Mouse (Mus musculus) neural tube, embryonic 14.5 days (tissue): ENCODE data around the gene Msantd3. TPM values are rescaled to one million over a fixed set of nuclear protein-coding genes. Genes with fewer than 3 reads are reported as not detected.

Experiments used
- ATAC-seq: fragments of 200-750 bp; cut with Nextera tagmentation; 2 replicates; pipeline ENCODE4 v1.8.0; 2017; ENCODE audit warnings: low read depth, mild to moderate bottlenecking, moderate TSS enrichment, moderate library complexity
- H3K27ac ChIP-seq: fragments of 300-500 bp; sonication (generic); 2 replicates; pipeline ENCODE4 v1.5.1; 2014; ENCODE audit warnings: low read depth, mild to moderate bottlenecking, control low read depth, low read length, moderate library complexity, mixed read lengths
- H3K27me3 ChIP-seq: fragments of 300-500 bp; sonication (generic); 2 replicates; pipeline ENCODE4 v1.6.1; 2014; ENCODE audit warnings: low read length; ENCODE audit not compliant: control insufficient read depth, insufficient read depth
- H3K36me3 ChIP-seq: fragments of 300-500 bp; sonication (generic); 2 replicates; pipeline ENCODE4 v1.6.1; 2014; ENCODE audit warnings: low read length, mixed read lengths; ENCODE audit not compliant: control insufficient read depth, insufficient read depth
- H3K4me1 ChIP-seq: fragments of 300-500 bp; sonication (generic); 2 replicates; pipeline ENCODE4 v1.6.1; 2014; ENCODE audit warnings: low read length; ENCODE audit not compliant: control insufficient read depth, insufficient read depth
- H3K4me2 ChIP-seq: fragments of 300-500 bp; sonication (generic); 2 replicates; pipeline ENCODE4 v1.6.1; 2014; ENCODE audit warnings: mild to moderate bottlenecking, low read depth, low read length, control low read depth
- H3K4me3 ChIP-seq: fragments of 300-500 bp; sonication (generic); 2 replicates; pipeline ENCODE4 v1.5.1; 2014; ENCODE audit warnings: low read depth, low read length, control low read depth, mixed read lengths
- H3K9ac ChIP-seq: fragments of 300-500 bp; sonication (generic); replicated peaks from 2 replicates; pipeline ENCODE4 v1.6.1; 2014; ENCODE audit warnings: low read depth, mild to moderate bottlenecking, control low read depth, low read length, mixed read lengths
- H3K9me3 ChIP-seq: fragments of 300-500 bp; sonication (generic); 2 replicates; pipeline ENCODE4 v1.6.1; 2016; ENCODE audit warnings: low read length; ENCODE audit not compliant: control insufficient read depth
- WGBS: fragments of 180-500 bp; shearing (Covaris S2); extraction: QIAGEN DNeasy Blood & Tissue Kit; methylation state at CpG from one replicate; pipeline ENCODE4 v1.1.7; 2014; 5-methylcytosine and 5-hydroxymethylcytosine counted together
- polyA plus RNA-seq: library from polyadenylated mRNA; unstranded; fragments of >200 nt; fragmentation: Nextera tagmentation; extraction: Ambion mirVana; gene quantifications from 2 replicates; pipeline ENCODE4 v1.2.1, GENCODE M21; 2014

Msantd3 gene
- polyA plus RNA-seq, 1 experiment from 2014 or later = 23.8 TPM

DNA sequence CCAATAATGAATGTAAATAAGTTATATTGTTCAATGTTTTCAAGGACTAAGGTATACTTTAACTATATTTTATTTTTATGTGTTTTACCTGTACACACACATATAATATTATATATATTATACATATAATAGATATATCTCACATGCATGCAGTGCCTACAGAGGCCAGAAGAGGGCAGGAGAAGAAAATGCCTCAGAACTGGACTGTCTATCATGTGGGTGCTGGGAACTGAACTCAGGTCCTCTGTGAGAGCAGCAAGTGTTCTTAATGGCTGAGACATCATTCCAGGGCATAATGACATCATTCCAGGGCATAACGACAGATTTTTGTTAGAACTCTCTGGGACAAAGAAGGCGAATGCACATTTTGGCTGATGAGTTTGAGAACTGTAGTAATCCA, 47.8 kb downstream of the Msantd3 start:
- Histone ChIP-seq H3K27ac (no peak overlapping the region), H3K9ac (no peak overlapping the region), H3K27me3 (no peaks in the 10 kb centered on the region), H3K9me3 (no peaks in the 10 kb centered on the region), H3K36me3 (no peaks in the 10 kb centered on the region), H3K4me1 (peaks cover 16% of the 10 kb centered on the region; the same call in 1 of the 2 replicates), H3K4me2 (no peak overlapping the region), H3K4me3 (no peak overlapping the region)
- WGBS = 99% methylated on average over 2 of the region's 2 CpGs
- no peak for ATAC-seq

DNA sequence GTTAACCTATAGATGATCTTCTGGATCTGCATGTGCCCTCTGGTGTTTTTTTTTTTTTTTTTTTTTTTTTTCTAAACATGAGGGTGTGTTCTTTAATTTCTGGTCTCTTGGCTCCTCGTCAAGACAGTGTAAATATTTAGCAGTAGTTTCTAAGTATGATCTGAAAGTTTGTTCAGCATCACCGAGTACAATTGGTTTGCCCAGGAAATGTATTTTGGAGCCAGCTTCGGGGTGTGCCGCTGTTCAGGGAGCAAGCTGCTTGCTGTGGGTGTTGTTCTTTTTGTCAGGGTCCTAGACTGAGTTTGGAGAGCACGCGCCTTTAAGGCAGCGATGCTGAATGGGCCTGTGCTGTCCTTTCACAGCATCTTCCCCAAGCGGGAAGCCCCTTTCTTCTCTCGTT, 48.8 kb downstream of the Msantd3 start:
- Histone ChIP-seq H3K4me3 (no peak overlapping the region), H3K9ac (no peak overlapping the region), H3K4me1 (peaks cover 16% of the 10 kb centered on the region; the same call in 1 of the 2 replicates), H3K4me2 (no peak overlapping the region), H3K9me3 (no peaks in the 10 kb centered on the region), H3K36me3 (no peaks in the 10 kb centered on the region), H3K27ac (no peak overlapping the region), H3K27me3 (no peaks in the 10 kb centered on the region)
- WGBS = 73% methylated on average over 9 of the region's 9 CpGs
- ATAC-seq = no peak

DNA sequence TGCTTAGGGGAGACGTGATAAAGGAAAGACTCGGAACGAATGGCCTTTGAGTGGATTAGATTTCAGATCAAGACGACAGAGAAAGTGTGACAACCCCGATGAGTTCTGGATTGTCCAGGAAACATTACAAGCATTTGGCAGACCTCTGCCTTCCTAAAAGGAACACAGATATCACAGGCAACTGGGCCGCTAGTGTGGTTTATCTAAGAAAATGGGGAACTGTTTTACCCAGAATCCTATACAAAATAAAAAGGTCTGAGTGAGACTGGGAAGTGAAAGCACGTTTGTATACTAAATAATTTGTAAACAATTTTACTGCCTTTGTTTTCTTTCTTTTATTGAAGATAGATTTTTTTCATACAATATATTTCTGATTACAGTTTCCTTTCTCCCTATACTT, 51.1 kb downstream of the Msantd3 start:
- 90% methylated on average over 7 of the region's 7 CpGs for WGBS

DNA sequence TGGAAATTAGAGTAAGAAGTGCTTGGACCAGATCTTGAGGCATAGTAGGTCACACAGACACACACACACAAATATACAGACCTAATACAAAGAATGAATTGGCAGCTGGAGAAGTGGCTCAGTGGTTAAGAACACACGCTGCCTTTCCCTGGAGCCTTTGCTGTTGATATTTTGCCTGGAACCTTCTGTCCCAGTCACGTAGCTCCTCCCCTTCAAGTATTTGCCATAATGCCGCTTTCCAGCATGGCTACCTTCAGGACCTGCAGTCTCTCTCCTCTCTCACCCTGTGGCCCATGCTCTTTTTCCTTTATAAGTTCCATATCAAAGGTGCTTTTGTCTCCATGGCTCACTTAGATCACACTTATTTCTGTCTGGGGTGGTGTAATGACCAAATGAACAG, 51.7 kb downstream of the Msantd3 start:
- Histone ChIP-seq H3K4me2 (no peak overlapping the region), H3K27ac (no peak overlapping the region), H3K27me3 (no peaks in the 10 kb centered on the region), H3K4me1 (peaks cover 16% of the 10 kb centered on the region; the same call in 1 of the 2 replicates), H3K36me3 (no peaks in the 10 kb centered on the region), H3K9me3 (no peaks in the 10 kb centered on the region), H3K9ac (no peak overlapping the region), H3K4me3 (no peak overlapping the region)
- ATAC-seq = no peak
- 81% methylated on average over 3 of the region's 3 CpGs for WGBS

More for the DNA sequence above, 51.1 kb downstream of the Msantd3 start:
- H3K9ac ChIP-seq = no peak overlapping the region
- no peaks in the 10 kb centered on the region for H3K27me3 ChIP-seq
- H3K4me2 ChIP-seq = no peak overlapping the region
- no peak overlapping the region for H3K4me3 ChIP-seq
- no peak for ATAC-seq
- no peak overlapping the region for H3K27ac ChIP-seq
- no peaks in the 10 kb centered on the region for H3K9me3 ChIP-seq
- peaks cover 16% of the 10 kb centered on the region; the same call in 1 of the 2 replicates for H3K4me1 ChIP-seq
- no peaks in the 10 kb centered on the region for H3K36me3 ChIP-seq

DNA sequence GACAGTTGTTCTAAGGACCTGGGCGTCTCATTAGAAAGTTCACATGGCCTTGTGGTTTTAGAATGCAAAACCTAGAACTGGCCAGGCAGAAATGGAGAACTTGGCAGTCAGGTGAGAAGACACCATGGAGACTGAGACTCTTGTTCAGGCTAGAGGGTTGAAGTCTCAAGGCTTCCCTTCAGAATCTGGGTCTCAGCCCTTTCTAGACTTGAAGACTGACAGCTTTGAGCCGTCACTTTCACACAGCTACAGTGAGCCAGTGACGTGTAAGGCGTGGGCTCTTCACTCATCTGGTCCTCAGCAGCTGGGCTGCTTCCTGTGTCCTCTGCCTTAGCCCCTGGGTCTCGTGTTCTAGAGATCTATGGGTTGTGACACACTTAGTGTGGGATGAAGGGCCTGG, 52.6 kb downstream of the Msantd3 start:
- 80% methylated on average over 5 of the region's 5 CpGs for WGBS

DNA sequence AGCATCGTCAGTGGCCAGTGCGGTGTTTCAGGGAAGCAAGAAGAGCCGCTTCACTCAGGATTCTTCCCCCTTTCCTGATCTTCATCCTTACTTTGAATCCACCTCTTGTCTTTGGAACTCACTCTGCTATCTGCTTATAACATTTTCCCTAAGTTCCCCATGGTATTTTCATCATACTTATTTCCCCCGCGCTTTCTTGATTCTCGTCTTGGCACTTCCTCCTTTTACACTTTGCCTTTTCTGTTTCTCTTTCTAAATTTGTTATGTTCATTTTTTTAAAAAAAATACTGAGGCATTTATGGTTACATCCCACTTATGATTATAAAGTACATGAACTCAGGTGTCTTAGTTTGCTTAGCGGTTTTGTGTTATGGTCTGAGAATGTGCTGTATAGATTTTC, 53.1 kb downstream of the Msantd3 start:
- Histone ChIP-seq H3K4me2 (no peak overlapping the region), H3K27ac (no peak overlapping the region), H3K9me3 (no peaks in the 10 kb centered on the region), H3K27me3 (no peaks in the 10 kb centered on the region), H3K4me3 (no peak overlapping the region), H3K4me1 (peaks cover 7% of the 10 kb centered on the region; the same call in 1 of the 2 replicates), H3K36me3 (no peaks in the 10 kb centered on the region), H3K9ac (no peak overlapping the region)
- WGBS = 95% methylated on average over 7 of the region's 7 CpGs
- ATAC-seq = no peak

More for the DNA sequence above, 52.6 kb downstream of the Msantd3 start:
- ATAC-seq = no peak
- Histone ChIP-seq H3K9ac (no peak overlapping the region), H3K27me3 (no peaks in the 10 kb centered on the region), H3K4me1 (peaks cover 10% of the 10 kb centered on the region; the same call in 1 of the 2 replicates), H3K4me3 (no peak overlapping the region), H3K9me3 (no peaks in the 10 kb centered on the region), H3K36me3 (no peaks in the 10 kb centered on the region), H3K4me2 (no peak overlapping the region), H3K27ac (no peak overlapping the region)

DNA sequence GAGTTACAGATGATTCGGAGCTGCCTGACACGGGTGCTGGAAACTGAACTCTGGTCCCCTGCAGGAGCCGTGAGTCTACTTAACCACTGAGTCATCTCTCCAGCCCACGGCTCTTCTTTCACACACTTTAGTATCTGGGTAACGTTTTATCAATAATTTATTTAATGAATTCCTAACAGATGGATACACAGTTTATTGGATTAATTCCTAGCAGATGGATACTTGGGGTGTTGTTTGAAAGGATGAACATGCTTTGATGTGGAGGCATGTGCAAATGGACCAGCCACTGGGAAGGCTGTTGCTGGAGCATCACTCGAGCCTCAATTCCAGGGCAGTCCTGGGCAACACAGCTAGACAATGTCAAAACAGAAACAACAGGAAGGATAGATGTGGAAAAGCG, 56.4 kb downstream of the Msantd3 start:
- WGBS = 83% methylated on average over 7 of the region's 7 CpGs
- Histone ChIP-seq H3K9ac (no peak overlapping the region), H3K4me1 (no peaks in the 10 kb centered on the region), H3K4me3 (no peak overlapping the region), H3K27ac (no peak overlapping the region), H3K36me3 (no peaks in the 10 kb centered on the region), H3K27me3 (no peaks in the 10 kb centered on the region), H3K9me3 (no peaks in the 10 kb centered on the region), H3K4me2 (no peak overlapping the region)
- ATAC-seq = no peak

DNA sequence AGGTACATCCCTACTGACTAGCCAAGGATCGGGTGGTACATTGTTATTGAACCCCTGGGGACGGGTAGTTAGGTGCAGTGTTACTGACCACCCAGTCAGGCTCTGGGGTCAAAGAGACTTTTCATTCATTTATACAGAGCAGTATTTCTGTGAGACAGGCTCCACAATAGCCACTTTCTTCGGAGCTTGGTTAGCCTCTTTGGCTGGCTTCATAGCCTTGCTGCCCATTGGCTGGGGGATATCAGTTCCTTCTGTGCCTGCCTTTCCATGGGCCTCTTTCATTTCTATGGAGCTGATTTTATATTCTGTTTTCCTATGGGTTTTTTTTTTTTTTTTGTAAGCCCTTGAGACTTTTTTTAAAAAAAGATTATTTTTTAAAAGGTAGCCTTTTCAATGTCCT, 65.9 kb downstream of the Msantd3 start:
- ATAC-seq = no peak
- peaks cover 8% of the 10 kb centered on the region for H3K4me1 ChIP-seq
- no peak overlapping the region for H3K9ac ChIP-seq
- H3K4me2 ChIP-seq = no peak overlapping the region
- H3K27me3 ChIP-seq = no peaks in the 10 kb centered on the region
- no peak overlapping the region for H3K4me3 ChIP-seq
- no peak overlapping the region for H3K27ac ChIP-seq
- H3K36me3 ChIP-seq = peaks cover 4% of the 10 kb centered on the region; the same call in 1 of the 2 replicates
- no peaks in the 10 kb centered on the region for H3K9me3 ChIP-seq
- 22% methylated on average over 3 of the region's 3 CpGs for WGBS

DNA sequence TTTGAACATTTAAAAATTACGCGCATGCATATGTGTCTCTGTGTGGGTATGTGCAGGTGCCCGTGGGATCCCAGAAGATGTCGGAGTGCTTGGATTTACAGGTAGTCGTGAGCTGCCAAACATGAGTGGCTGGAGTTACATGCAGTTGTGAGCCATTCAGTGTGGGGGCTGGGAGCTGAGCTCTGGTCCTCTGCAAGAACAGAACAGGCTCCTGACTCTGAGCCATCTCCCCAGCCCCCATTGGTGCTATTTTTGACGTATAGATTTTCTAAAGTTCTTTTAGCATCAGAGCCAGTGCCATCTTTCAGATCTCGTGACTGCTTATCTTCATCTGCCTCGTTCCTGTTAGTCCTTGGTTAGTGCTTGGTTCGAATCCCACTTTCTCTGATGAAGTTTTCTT, 69.8 kb downstream of the Msantd3 start:
- Histone ChIP-seq H3K4me2 (no peak overlapping the region), H3K36me3 (peaks cover 7% of the 10 kb centered on the region), H3K27ac (no peak overlapping the region), H3K9me3 (no peaks in the 10 kb centered on the region), H3K4me3 (no peak overlapping the region), H3K4me1 (peaks cover 8% of the 10 kb centered on the region), H3K9ac (no peak overlapping the region), H3K27me3 (no peaks in the 10 kb centered on the region)
- 91% methylated on average over 9 of the region's 9 CpGs for WGBS
- ATAC-seq = no peak
